Comparison of ENCODE assay signal across 20 mouse cellular contexts in the genomic region with DNA sequence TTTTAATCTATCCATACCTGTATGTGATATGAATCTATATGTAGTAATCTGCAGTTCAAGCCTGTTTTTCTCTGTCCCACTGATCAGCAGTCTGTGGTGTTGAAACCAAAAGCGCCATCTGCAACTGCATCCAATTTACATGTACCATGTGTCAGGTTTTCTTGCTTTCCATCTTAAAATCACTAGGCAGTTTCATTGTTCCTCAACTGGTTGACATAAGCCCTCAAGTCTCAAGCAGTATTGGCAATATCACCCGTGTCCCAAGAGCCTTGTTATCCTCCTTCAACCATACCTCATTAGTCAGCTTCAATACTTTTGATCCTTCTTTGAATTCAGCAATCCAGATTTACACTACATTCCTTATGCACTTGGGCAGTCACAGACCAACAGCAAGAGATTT.
DNase-seq lines count a peak whose midpoint lies in the region; ATAC-seq and TF ChIP-seq lines count a peak whose summit lies in the region.
"Had no signal": no experiment of that assay in that cellular context is flagged by ENCODE, and none has a peak within 500 bp of the region (broad histone marks: within the 10 kb centered on the region; RNA-seq: fewer than 3 reads in every experiment).

No protein-coding gene starts in this region.

- no peaks in the 10 kb centered on the region for H3K4me1 ChIP-seq in CH12.LX (ENCODE audit: control insufficient read depth in 1 of 2, insufficient read depth in 2 of 2)
- peaks cover 13% of the 10 kb centered on the region; the same call in 1 of the 2 replicates for H3K4me1 ChIP-seq in forebrain, postnatal 0 days (ENCODE audit: insufficient read depth)
- H3K4me1 ChIP-seq in midbrain, embryonic 12.5 days, result peaks cover 26% of the 10 kb centered on the region
- H3K4me1 ChIP-seq: embryonic facial prominence, embryonic 13.5 days; liver, embryonic 12.5 days had no signal

- no peak for TF ChIP-seq CTCF in CH12.LX (conservative IDR thresholded peaks at IDR 0.05 in 1 of 2, IDR thresholded peaks at IDR 0.05 in 1 of 2; ENCODE audit: low read depth in 2 of 2, low read length in 2 of 2)
- no peak for TF ChIP-seq CTCF in forebrain, postnatal 0 days (IDR thresholded peaks at IDR 0.05; ENCODE audit: low read depth)

- peaks cover 2% of the 10 kb centered on the region for H3K9me3 ChIP-seq in CH12.LX (replicated peaks; ENCODE audit: low read length)
- no peaks in the 10 kb centered on the region for H3K9me3 ChIP-seq in forebrain, postnatal 0 days (ENCODE audit: low read length)
- H3K9me3 ChIP-seq in midbrain, embryonic 12.5 days, result no peaks in the 10 kb centered on the region
- H3K9me3 ChIP-seq: embryonic facial prominence, embryonic 13.5 days; heart, embryonic 15.5 days; liver, embryonic 12.5 days had no signal

- H3K4me3 ChIP-seq in CH12.LX (replicated peaks in 1 of 3; ENCODE audit: low read depth in 2 of 3, low read length in 2 of 3, poor library complexity in 1 of 3), result no peak overlapping the region
- no peak overlapping the region for H3K4me3 ChIP-seq in forebrain, postnatal 0 days (ENCODE audit: low read depth, low read length)
- H3K4me3 ChIP-seq in midbrain, embryonic 12.5 days, result no peak overlapping the region
- H3K4me3 ChIP-seq: embryonic facial prominence, embryonic 13.5 days; heart, adult 2 months; heart, embryonic 15.5 days; liver, embryonic 12.5 days had no signal

- ATAC-seq in forebrain, postnatal 0 days, result peak; percentile 64
- peak; percentile 61 for ATAC-seq in midbrain, embryonic 12.5 days (ENCODE audit: low FRiP score, low read depth)
- ATAC-seq: liver, embryonic 12.5 days had no signal

- H3K36me3 ChIP-seq in CH12.LX (replicated peaks in 1 of 2; ENCODE audit: control insufficient read depth in 1 of 2, insufficient read depth in 1 of 2, low read length in 1 of 2), result no peaks in the 10 kb centered on the region
- no peaks in the 10 kb centered on the region for H3K36me3 ChIP-seq in forebrain, postnatal 0 days (ENCODE audit: insufficient read depth)
- H3K36me3 ChIP-seq in midbrain, embryonic 12.5 days, result no peaks in the 10 kb centered on the region
- H3K36me3 ChIP-seq: embryonic facial prominence, embryonic 13.5 days; heart, embryonic 15.5 days; liver, embryonic 12.5 days had no signal

- no peak overlapping the region for H3K4me2 ChIP-seq in CH12.LX (ENCODE audit: insufficient read depth, low read depth, poor library complexity, severe bottlenecking)
- H3K4me2 ChIP-seq in forebrain, postnatal 0 days (ENCODE audit: low read depth), result no peak overlapping the region
- H3K4me2 ChIP-seq in midbrain, embryonic 12.5 days (replicated peaks), result no peak overlapping the region
- H3K4me2 ChIP-seq: embryonic facial prominence, embryonic 13.5 days; heart, embryonic 15.5 days; liver, embryonic 12.5 days; lung, embryonic 14.5 days had no signal

- WGBS in forebrain, postnatal 0 days, result 32% methylated on average over 2 of the region's 2 CpGs
- 56% methylated on average over 2 of the region's 2 CpGs for WGBS in midbrain, embryonic 12.5 days

- no peak overlapping the region for H3K9ac ChIP-seq in CH12.LX (ENCODE audit: insufficient read depth, low read depth)
- H3K9ac ChIP-seq in forebrain, postnatal 0 days, result no peak overlapping the region
- no peak overlapping the region for H3K9ac ChIP-seq in midbrain, embryonic 12.5 days (replicated peaks)
- H3K9ac ChIP-seq: embryonic facial prominence, embryonic 13.5 days; heart, embryonic 15.5 days; liver, embryonic 12.5 days; lung, embryonic 14.5 days had no signal

- in situ Hi-C loops in CH12.LX (cut with MboI; ENCODE audit: low pct_ligation_motif_present, low pct_unique_long_range_greater_than_20kb, low sequenced_read_pairs), result no loop called here

- TF ChIP-seq RAD21 in CH12.LX (IDR thresholded peaks at IDR 0.05; ENCODE audit: low read depth, low read length), result no peak

- no peak overlapping the region for H3K27ac ChIP-seq in CH12.LX (ENCODE audit: insufficient read depth, low read depth)
- peak overlapping the region; percentile 75 for H3K27ac ChIP-seq in forebrain, postnatal 0 days (ENCODE audit: low read depth, low read length)
- H3K27ac ChIP-seq in midbrain, embryonic 12.5 days (replicated peaks), result peak overlapping the region; percentile 84
- H3K27ac ChIP-seq: embryonic facial prominence, embryonic 13.5 days; heart, adult 2 months; heart, embryonic 15.5 days; liver, embryonic 12.5 days; macrophage had no signal

- DNase-seq in embryo, embryonic 10.5 days (ENCODE audit: low spot score), result peak; percentile 2
- no peak for DNase-seq in embryo, embryonic 10 days (ENCODE audit: low spot score)
- DNase-seq in CH12.LX (ENCODE audit: extremely low read depth), result peak; percentile 1
- peak; percentile 60 for DNase-seq in forebrain, postnatal 0 days
- DNase-seq in Muller cell, postnatal 12 days (ENCODE audit: inconsistent ontology term), result no peak
- no peak for DNase-seq in liver
- no peak for DNase-seq in layer of hippocampus, adult 11-12 months (ENCODE audit: low spot score)
- DNase-seq: adrenal gland, postnatal 10 days; cerebellum, adult 11-12 months; gastrocnemius, postnatal 10 days; heart, adult 2 months; kidney, adult 18-20 months; kidney, postnatal 25 days; lung, embryonic 14.5 days; thymus, postnatal 4 days had no signal

- TF ChIP-seq EP300 in CH12.LX (IDR thresholded peaks at IDR 0.05; ENCODE audit: low read length), result no peak

- H3K27me3 ChIP-seq in CH12.LX (replicated peaks), result no peaks in the 10 kb centered on the region
- H3K27me3 ChIP-seq in forebrain, postnatal 0 days (ENCODE audit: insufficient read depth, low read length), result no peaks in the 10 kb centered on the region
- no peaks in the 10 kb centered on the region for H3K27me3 ChIP-seq in midbrain, embryonic 12.5 days
- H3K27me3 ChIP-seq: embryonic facial prominence, embryonic 13.5 days; heart, embryonic 15.5 days; liver, embryonic 12.5 days had no signal

- dilution Hi-C loops in CH12.LX (cut with MboI; ENCODE audit: extremely low pct_ligation_motif_present, extremely low pct_unique_long_range_greater_than_20kb, low sequenced_read_pairs), result no loop called here

- no peaks in the 10 kb centered on the region for H3K79me2 ChIP-seq in CH12.LX (replicated peaks; ENCODE audit: control insufficient read depth, extremely low read depth, insufficient read depth, poor library complexity, severe bottlenecking)

- TF ChIP-seq POLR2A in CH12.LX (IDR thresholded peaks at IDR 0.05; ENCODE audit: low read depth, low read length), result no peak

TF ChIP-seq in CH12.LX, 34 proteins besides CTCF, POLR2A, EP300 and RAD21:
- TF ChIP-seq E2F4 (IDR thresholded peaks at IDR 0.05; ENCODE audit: insufficient replicate concordance, low read depth, low read length), result no peak
- TF ChIP-seq HCFC1 (IDR thresholded peaks at IDR 0.05; ENCODE audit: low read depth, low read length), result no peak
- TF ChIP-seq MAZ (IDR thresholded peaks at IDR 0.05; ENCODE audit: low read depth, low read length), result no peak
TF ChIP-seq in CH12.LX: peak in this region for 0.

Comparison
In these comparisons a context has a peak if more than half of its experiments do, and no peak if none do; other contexts are left out.
1. DNase-seq: peak in embryo, embryonic 10.5 days (single experiment), CH12.LX (single experiment) and forebrain, postnatal 0 days (single experiment); none in embryo, embryonic 10 days (single experiment), Muller cell, postnatal 12 days (single experiment), liver (single experiment) and layer of hippocampus, adult 11-12 months (single experiment).